Mouse (Mus musculus) stomach, postnatal 0 days (tissue): Measurements from ENCODE around the gene Map3k5.
A peak's percentile ranks its signal among the peaks of the same experiment; 100 is the strongest.

Experiments
- CTCF ChIP-seq: IDR thresholded peaks from 2 replicates; pipeline ENCODE4 v1.5.1; 2016; ENCODE audit warnings: antibody characterized with exemption, low read depth, mild to moderate bottlenecking, moderate library complexity
- EP300 ChIP-seq: optimal IDR thresholded peaks from 2 replicates; pipeline ENCODE3; 2016; ENCODE audit warnings: antibody characterized with exemption

- TF ChIP-seq CTCF: no peak
- TF ChIP-seq EP300: peak; percentile 38
Observed at GRCm38 (mm10) chr10:20045733-20046495, 111.6 kb downstream of the Map3k5 start.
